13 mouse cellular contexts compared by ENCODE assay signal in the genomic region with DNA sequence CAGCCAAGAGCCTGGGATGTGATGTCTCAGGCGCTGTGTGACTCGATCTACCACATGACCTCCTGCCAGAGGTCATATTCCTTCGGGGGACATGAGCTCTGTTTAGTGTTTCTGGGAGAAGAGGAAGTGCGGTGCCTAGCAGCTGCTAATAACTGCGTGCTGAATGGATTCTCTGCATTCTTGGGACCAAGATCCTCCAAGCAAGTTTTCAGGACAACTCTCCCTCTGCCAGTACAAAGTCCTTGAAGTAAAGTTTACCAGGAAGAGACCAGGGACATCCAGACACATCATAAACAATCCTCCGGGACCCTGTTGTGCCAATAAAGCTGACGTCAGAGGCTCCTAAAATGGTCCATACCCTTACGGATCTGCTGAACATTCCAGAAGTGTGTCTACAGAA. TPM values are rescaled to one million over a fixed set of nuclear protein-coding genes. Genes with fewer than 3 reads are reported as not detected.
A peak's percentile ranks its signal among the peaks of the same experiment; 100 is the strongest.
DNase-seq lines count a peak whose midpoint lies in the region; ATAC-seq and TF ChIP-seq lines count a peak whose summit lies in the region.
"Had no signal": no experiment of that assay in that cellular context is flagged by ENCODE, and none has a peak within 500 bp of the region (broad histone marks: within the 10 kb centered on the region; RNA-seq: fewer than 3 reads in every experiment).

No protein-coding gene starts in this region.

- 34% methylated on average over 8 of the region's 8 CpGs for WGBS in kidney, postnatal 0 days
- 26% methylated on average over 8 of the region's 8 CpGs for WGBS in heart, embryonic 13.5 days
- 75% methylated on average over 8 of the region's 8 CpGs for WGBS in midbrain, embryonic 13.5 days

- no peak for TF ChIP-seq CTCF in gastrocnemius, adult 2 months (IDR thresholded peaks at IDR 0.05)
- TF ChIP-seq CTCF in kidney, postnatal 0 days (IDR thresholded peaks at IDR 0.05; ENCODE audit: low read depth): no peak

- H3K9ac ChIP-seq in kidney, postnatal 0 days (ENCODE audit: low read depth, low read length): 0 out of 2 replicates have a peak overlapping the region, but pooled peaks have one; percentile 27
- H3K9ac ChIP-seq in heart, embryonic 13.5 days: no peak overlapping the region
- H3K9ac ChIP-seq in midbrain, embryonic 13.5 days (replicated peaks): no peak overlapping the region
- H3K9ac ChIP-seq: forebrain, embryonic 13.5 days had no signal

- ATAC-seq in kidney, postnatal 0 days (replicated peaks; ENCODE audit: low FRiP score, low read depth): no peak
- ATAC-seq in heart, embryonic 13.5 days (ENCODE audit: extremely low read depth, insufficient number of reproducible peaks, low FRiP score, low TSS enrichment): no peak
- no peak for ATAC-seq in midbrain, embryonic 13.5 days
- ATAC-seq: forebrain, embryonic 13.5 days had no signal

- H3K4me3 ChIP-seq in gastrocnemius, adult 2 months: no peak overlapping the region
- no peak overlapping the region for H3K4me3 ChIP-seq in kidney, postnatal 0 days (replicated peaks; ENCODE audit: low read depth, low read length)
- no peak overlapping the region for H3K4me3 ChIP-seq in heart, embryonic 13.5 days
- no peak overlapping the region for H3K4me3 ChIP-seq in midbrain, embryonic 13.5 days (replicated peaks)
- H3K4me3 ChIP-seq: forebrain, embryonic 13.5 days; myocyte had no signal

- H3K27me3 ChIP-seq in kidney, postnatal 0 days (ENCODE audit: insufficient read depth, low read length): no peaks in the 10 kb centered on the region
- H3K27me3 ChIP-seq in heart, embryonic 13.5 days (replicated peaks): no peaks in the 10 kb centered on the region
- H3K27me3 ChIP-seq in midbrain, embryonic 13.5 days: no peaks in the 10 kb centered on the region
- H3K27me3 ChIP-seq: forebrain, embryonic 13.5 days had no signal

- intact Hi-C loops in gastrocnemius, adult 2 months (cut with DNase I): no loop called here
- intact Hi-C loops in gastrocnemius, postnatal 14 days (cut with DNase I; ENCODE audit: low total_unique reads): loop anchor here (5.0 kb wide), 1 partner anchor 39 kb away; no protein-coding TSS in a partner anchor

- no peaks in the 10 kb centered on the region for H3K9me3 ChIP-seq in kidney, postnatal 0 days (replicated peaks; ENCODE audit: low read length)
- H3K9me3 ChIP-seq in heart, embryonic 13.5 days: no peaks in the 10 kb centered on the region
- no peaks in the 10 kb centered on the region for H3K9me3 ChIP-seq in midbrain, embryonic 13.5 days
- H3K9me3 ChIP-seq: forebrain, embryonic 13.5 days had no signal

- no peak for DNase-seq in gastrocnemius, adult 2 months
- no peak for DNase-seq in gastrocnemius, postnatal 14 days
- peak; percentile 63 for DNase-seq in kidney, postnatal 0 days (ENCODE audit: low spot score)
- no peak for DNase-seq in kidney, adult 9 months
- peak; percentile 38 to 57 for DNase-seq in lung, postnatal 4 days
- DNase-seq in frontal cortex, adult 2 months (ENCODE audit: extremely low spot score in 1 of 2, low spot score in 1 of 2): no peak
- DNase-seq: B cell, adult 2 months; spleen, adult 18-20 months; thymus, postnatal 14 days had no signal

- H3K4me2 ChIP-seq in kidney, postnatal 0 days (ENCODE audit: low read length): no peak overlapping the region
- no peak overlapping the region for H3K4me2 ChIP-seq in heart, embryonic 13.5 days
- no peak overlapping the region for H3K4me2 ChIP-seq in midbrain, embryonic 13.5 days (replicated peaks)
- H3K4me2 ChIP-seq: forebrain, embryonic 13.5 days had no signal

- H3K36me3 ChIP-seq in kidney, postnatal 0 days (ENCODE audit: insufficient read depth, low read length): peaks cover 8% of the 10 kb centered on the region; the same call in 1 of the 2 replicates
- H3K36me3 ChIP-seq in heart, embryonic 13.5 days: peaks cover 19% of the 10 kb centered on the region
- H3K36me3 ChIP-seq in midbrain, embryonic 13.5 days: peaks cover 22% of the 10 kb centered on the region

- H3K27ac ChIP-seq in gastrocnemius, adult 2 months: peak overlapping the region; percentile 85
- H3K27ac ChIP-seq in kidney, postnatal 0 days: peak overlapping the region; percentile 87
- H3K27ac ChIP-seq in heart, embryonic 13.5 days (replicated peaks): peak overlapping the region; percentile 71
- no peak overlapping the region for H3K27ac ChIP-seq in midbrain, embryonic 13.5 days
- H3K27ac ChIP-seq: forebrain, embryonic 13.5 days had no signal

- 0 out of 2 replicates have a peak, but pooled peaks cover 10% of the 10 kb centered on the region for H3K4me1 ChIP-seq in kidney, postnatal 0 days (replicated peaks; ENCODE audit: insufficient read depth, low read length)
- peaks cover 67% of the 10 kb centered on the region for H3K4me1 ChIP-seq in heart, embryonic 13.5 days
- H3K4me1 ChIP-seq in midbrain, embryonic 13.5 days (replicated peaks): 0 out of 2 replicates have a peak, but pooled peaks cover 4% of the 10 kb centered on the region
- H3K4me1 ChIP-seq: forebrain, embryonic 13.5 days had no signal

RNA-seq across cellular contexts. Expression of gene Mpzl1, which starts 46.5 kb away (rescaled TPM):
- 1 to 10 TPM; 7.0 to 8.7 TPM for total RNA-seq in gastrocnemius, adult 2 months (2021)
- 10 to 100 TPM; 23.8 to 25.6 TPM for total RNA-seq in gastrocnemius, postnatal 14 days (2021)
- 186 and 191 TPM in 2 replicates for polyA plus RNA-seq in kidney, postnatal 0 days (2015; fragmentation: Nextera tagmentation; extraction: Ambion mirVana)
- 106 and 116 TPM in 2 replicates for polyA plus RNA-seq in heart, embryonic 13.5 days (2015; fragmentation: Nextera tagmentation; extraction: Ambion mirVana)
- polyA plus RNA-seq in frontal cortex, adult 2 months (2012; rRNA removed): 41.2 and 41.7 TPM in 2 replicates
- polyA plus RNA-seq in midbrain, embryonic 13.5 days (2015; fragmentation: Nextera tagmentation; extraction: Ambion mirVana): 135 and 147 TPM in 2 replicates

Comparison
In these comparisons a context has a peak if more than half of its experiments do, and no peak if none do; other contexts are left out.
1. DNase-seq: peak in kidney, postnatal 0 days (single experiment) and lung, postnatal 4 days (2 of 2); none in gastrocnemius, adult 2 months (single experiment), gastrocnemius, postnatal 14 days (single experiment), kidney, adult 9 months (single experiment) and frontal cortex, adult 2 months (0 of 2).